Mouse (Mus musculus): ENCODE data around the gene Crim1.

- no peak for TF ChIP-seq GATA1 (IDR thresholded peaks at IDR 0.05; ENCODE audit: low read length)
- peak; percentile 39; the same call in 1 of the 3 replicates for TF ChIP-seq TAL1 (IDR thresholded peaks at IDR 0.05; ENCODE audit: low read length)
Observed at GRCm38 (mm10) chr17:78290153-78290876, 90.3 kb downstream of the Crim1 start.

All from erythroblast, embryonic 14.5 days (primary cell).